Mouse (Mus musculus) spleen, adult 2 months (tissue): ENCODE results near the gene Aspscr1.
"Not testable (repeated sequence)": the region's sequence is repeated elsewhere in the genome, so short reads cannot be mapped to it uniquely, and the experiment has no call there.

Experiments
- CTCF ChIP-seq: fragments of 200-500 bp; IDR thresholded peaks from 2 replicates; pipeline ENCODE4 v1.5.1; 2011; ENCODE audit warnings: mild to moderate bottlenecking, inconsistent platforms; ENCODE audit not compliant: insufficient read depth, insufficient read length, insufficient replicate concordance; ENCODE audit errors: extremely low read depth
- POLR2A ChIP-seq: fragments of 200-500 bp; IDR thresholded peaks from 2 replicates; pipeline ENCODE4 v1.6.1; 2011; ENCODE audit warnings: low read depth, low read length, inconsistent platforms

DNA sequence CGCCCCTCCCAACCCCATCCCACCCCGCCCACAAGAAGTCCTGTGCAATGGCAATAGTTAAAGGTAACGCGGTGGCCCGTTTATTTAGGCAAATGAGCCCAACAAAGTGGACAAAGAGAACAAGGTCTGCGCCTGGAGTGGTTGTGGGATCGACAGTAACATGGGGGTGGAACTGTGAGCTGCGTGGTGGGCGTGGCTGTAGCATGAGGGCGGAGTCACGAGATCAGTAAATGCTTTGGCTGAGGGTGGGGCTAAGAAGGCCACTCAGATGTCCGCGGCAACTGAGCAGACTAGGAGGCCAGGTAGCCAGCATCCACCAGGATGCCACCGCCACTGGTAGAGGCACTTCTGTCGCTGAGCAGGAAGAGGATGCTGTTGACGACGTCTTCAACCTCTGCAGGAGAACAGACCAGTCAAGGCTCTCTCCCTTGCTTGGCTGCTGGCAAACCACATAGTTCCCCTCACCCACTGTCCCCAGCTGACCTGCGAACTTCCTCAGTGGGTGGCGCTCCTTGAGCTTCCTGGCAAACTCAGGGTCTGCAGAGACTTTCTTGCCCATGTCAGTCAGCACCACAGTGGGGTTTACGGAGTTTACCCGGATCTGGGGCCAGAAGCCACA lies 56.8 kb downstream of the Aspscr1 start:
- TF ChIP-seq CTCF, POLR2A: not testable (repeated sequence)
